Comparison of ENCODE assay signal across 8 mouse cellular contexts in the genomic region with DNA sequence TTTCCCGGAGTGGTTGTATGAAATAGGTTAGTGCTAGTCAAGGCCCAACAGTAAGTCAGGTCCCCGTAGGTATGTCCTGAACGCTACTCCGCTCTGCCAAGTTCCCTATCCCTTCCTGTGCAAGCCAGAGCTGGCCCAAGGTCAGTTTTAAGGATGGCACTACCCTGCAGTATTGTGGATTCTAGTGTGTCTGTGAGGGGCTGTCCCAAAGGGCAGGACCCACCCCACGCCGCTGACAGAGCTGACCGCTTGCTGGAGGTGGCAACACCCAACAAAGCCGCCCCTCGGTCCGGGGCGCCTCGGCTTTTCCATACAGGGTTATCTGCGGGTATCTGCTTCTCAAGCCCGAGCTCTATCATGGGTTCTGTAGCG. TPM values are rescaled to one million over a fixed set of nuclear protein-coding genes. Genes with fewer than 3 reads are reported as not detected.
DNase-seq lines count a peak whose midpoint lies in the region; ATAC-seq and TF ChIP-seq lines count a peak whose summit lies in the region.

No protein-coding gene starts in this region.

- peaks cover 61% of the 10 kb centered on the region for H3K4me1 ChIP-seq in erythroblast, embryonic 14.5 days (ENCODE audit: control insufficient read depth)
- peaks cover 37% of the 10 kb centered on the region for H3K4me1 ChIP-seq in forebrain, embryonic 13.5 days
- H3K4me1 ChIP-seq in liver, embryonic 16.5 days (ENCODE audit: control insufficient read depth, low read depth, low read length): peaks cover 34% of the 10 kb centered on the region

- peak overlapping the region; percentile 85 for H3K4me2 ChIP-seq in forebrain, embryonic 13.5 days
- peak overlapping the region; percentile 91 for H3K4me2 ChIP-seq in liver, embryonic 16.5 days (ENCODE audit: low read depth, low read length)

- H3K79me2 ChIP-seq in C2C12 (ENCODE audit: control insufficient read depth, insufficient read depth): peaks cover 42% of the 10 kb centered on the region

- peaks cover 6% of the 10 kb centered on the region for H3K27me3 ChIP-seq in erythroblast, embryonic 14.5 days (ENCODE audit: control insufficient read depth)
- H3K27me3 ChIP-seq in C2C12 (ENCODE audit: control insufficient read depth, insufficient read depth, insufficient read length): no peaks in the 10 kb centered on the region
- H3K27me3 ChIP-seq in forebrain, embryonic 13.5 days: no peaks in the 10 kb centered on the region
- no peaks in the 10 kb centered on the region for H3K27me3 ChIP-seq in liver, embryonic 16.5 days (ENCODE audit: control insufficient read depth, insufficient read depth, low read depth, low read length)

- H3ac ChIP-seq in C2C12 (ENCODE audit: control insufficient read depth, insufficient read length, low read depth): peak overlapping the region; percentile 74

- peak overlapping the region; percentile 89 for H3K9ac ChIP-seq in forebrain, embryonic 13.5 days
- peak overlapping the region; percentile 92 for H3K9ac ChIP-seq in liver, embryonic 16.5 days (ENCODE audit: low read depth, low read length)

- peak overlapping the region; percentile 98 for H3K4me3 ChIP-seq in erythroblast, embryonic 14.5 days (replicated peaks)
- peak overlapping the region; percentile 93 for H3K4me3 ChIP-seq in C2C12 (ENCODE audit: insufficient read depth, poor library complexity, severe bottlenecking)
- peak overlapping the region; percentile 86 for H3K4me3 ChIP-seq in forebrain, embryonic 13.5 days
- peak overlapping the region; percentile 97 for H3K4me3 ChIP-seq in liver, embryonic 16.5 days (ENCODE audit: low read depth, low read length)

- no peaks in the 10 kb centered on the region for H3K9me3 ChIP-seq in erythroblast, embryonic 14.5 days (ENCODE audit: control insufficient read depth, low read length)
- H3K9me3 ChIP-seq in forebrain, embryonic 13.5 days (replicated peaks): no peaks in the 10 kb centered on the region
- no peaks in the 10 kb centered on the region for H3K9me3 ChIP-seq in liver, embryonic 16.5 days (replicated peaks; ENCODE audit: control insufficient read depth, low read length)

- 3% methylated on average over 15 of the region's 15 CpGs for WGBS in forebrain, embryonic 13.5 days
- 5% methylated on average over 15 of the region's 15 CpGs for WGBS in liver, embryonic 16.5 days (ENCODE audit: insufficient replicate concordance)

- no peak; the same call in 1 of the 2 replicates for ATAC-seq in erythroblast, adult 5-6 weeks (replicated peaks; ENCODE audit: low FRiP score, poor library complexity, severe bottlenecking)
- ATAC-seq in forebrain, embryonic 13.5 days: no peak
- ATAC-seq in liver, embryonic 16.5 days (ENCODE audit: low read depth): no peak; the same call in 1 of the 2 replicates

- DNase-seq in thymus, postnatal 0 days (ENCODE audit: low spot score): no peak
- no peak for DNase-seq in layer of hippocampus, adult 9-11 months
- no peak for DNase-seq in layer of hippocampus, adult 18-20 months (ENCODE audit: low spot score in 2 of 2)

- no peak for TF ChIP-seq CTCF in C2C12 (IDR thresholded peaks at IDR 0.05; ENCODE audit: control insufficient read depth, insufficient read depth, insufficient read length)

- peaks cover 40% of the 10 kb centered on the region for H3K79me3 ChIP-seq in C2C12 (ENCODE audit: low read depth)

- H3K36me3 ChIP-seq in erythroblast, embryonic 14.5 days (ENCODE audit: control insufficient read depth): peaks cover 33% of the 10 kb centered on the region
- H3K36me3 ChIP-seq in C2C12 (ENCODE audit: control insufficient read depth, insufficient read depth): peaks cover 27% of the 10 kb centered on the region
- H3K36me3 ChIP-seq in forebrain, embryonic 13.5 days (ENCODE audit: poor library complexity, severe bottlenecking): peaks cover 7% of the 10 kb centered on the region; the same call in 1 of the 2 replicates
- H3K36me3 ChIP-seq in liver, embryonic 16.5 days (ENCODE audit: control insufficient read depth, insufficient read depth): peaks cover 12% of the 10 kb centered on the region

- H3K27ac ChIP-seq in forebrain, embryonic 13.5 days: peak overlapping the region; percentile 99
- peak overlapping the region; percentile 100 for H3K27ac ChIP-seq in liver, embryonic 16.5 days (ENCODE audit: low read length)

TF ChIP-seq in C2C12, 6 proteins besides CTCF, POLR2A, EP300 and RAD21:
- TF ChIP-seq MAX (IDR thresholded peaks at IDR 0.05) (no peak), USF1 (IDR thresholded peaks at IDR 0.05; ENCODE audit: low read depth) (no peak), MYOD1 (IDR thresholded peaks at IDR 0.05; ENCODE audit: control insufficient read depth, insufficient read length, low read depth) (no peak), MYOG (IDR thresholded peaks at IDR 0.05; ENCODE audit: control insufficient read depth, extremely low read depth, insufficient read length) (no peak), CEBPB (IDR thresholded peaks at IDR 0.05; ENCODE audit: low read depth) (no peak), FOSL1 (IDR thresholded peaks at IDR 0.05; ENCODE audit: insufficient read depth, low read length, poor library complexity, severe bottlenecking) (no peak)

RNA-seq across cellular contexts. Expression of a gene that starts 0.4 kb away (rescaled TPM):
- 15.9 and 17.6 TPM in 2 replicates for polyA plus RNA-seq in erythroblast, embryonic 14.5 days (2012)
- 91.3 and 122 TPM in 2 replicates for total RNA-seq in erythroblast, adult 5-6 weeks (2015; ENCODE audit: low replicate concordance)
- total RNA-seq in erythroblast, adult 5-6 weeks (2017; ENCODE audit: low replicate concordance): 74.4 and 102 TPM in 2 replicates
- 213 TPM for polyA plus RNA-seq in C2C12 (2012; fragmentation: generic; extraction: Trizol)
- 470 and 500 TPM in 2 replicates for polyA plus RNA-seq in forebrain, embryonic 13.5 days (2015; fragmentation: Nextera tagmentation; extraction: Ambion mirVana)
- polyA plus RNA-seq in liver, embryonic 16.5 days (2015; fragmentation: Nextera tagmentation; extraction: Ambion mirVana): 170 and 188 TPM in 2 replicates
- polyA plus RNA-seq in thymus, postnatal 0 days (2015; fragmentation: Nextera tagmentation; extraction: Ambion mirVana): 361 and 380 TPM in 2 replicates
- 1,000 to 10,000 TPM; 1,080 to 1,138 TPM for total RNA-seq in layer of hippocampus, adult 18-20 months (2021)
